Mouse (Mus musculus) lung, embryonic 14.5 days (tissue): ENCODE measurements at regions not wholly inside any gene's neighbourhood (a gene's known extent, or its start where the extent isn't known, plus 50 kb on each side); places are given as distances from the start of the nearest gene placed in this dataset.

Source experiments
- ATAC-seq: fragments of 200-750 bp; cut with Nextera tagmentation; 2 replicates; pipeline ENCODE4 v1.8.0; 2017; ENCODE audit warnings: mild to moderate bottlenecking, moderate TSS enrichment, moderate library complexity; ENCODE audit not compliant: insufficient read depth
- DNase-seq: peaks from one replicate; pipeline ENCODE4 v3.0.0-alpha.2; 2015
- H3K27ac ChIP-seq: fragments of 300-500 bp; sonication (generic); 2 replicates; pipeline ENCODE4 v1.5.1; 2014; ENCODE audit warnings: low read depth, mild to moderate bottlenecking, moderate library complexity
- H3K27me3 ChIP-seq: fragments of 300-500 bp; sonication (generic); 2 replicates; pipeline ENCODE4 v1.6.1; 2014; ENCODE audit warnings: low read length, control low read depth; ENCODE audit not compliant: insufficient read depth
- H3K36me3 ChIP-seq: fragments of 300-500 bp; sonication (generic); 2 replicates; pipeline ENCODE4 v1.6.1; 2014; ENCODE audit warnings: control low read depth; ENCODE audit not compliant: insufficient read depth
- H3K4me1 ChIP-seq: fragments of 300-500 bp; sonication (generic); 2 replicates; pipeline ENCODE4 v1.6.1; 2014; ENCODE audit warnings: antibody characterized with exemption, control low read depth; ENCODE audit not compliant: insufficient read depth
- H3K4me2 ChIP-seq: fragments of 300-500 bp; sonication (generic); 2 replicates; pipeline ENCODE4 v1.6.1; 2014; ENCODE audit warnings: mild to moderate bottlenecking
- H3K4me3 ChIP-seq: fragments of 300-500 bp; sonication (generic); 2 replicates; pipeline ENCODE4 v1.5.1; 2014; ENCODE audit warnings: low read depth, low read length
- H3K9ac ChIP-seq: fragments of 300-500 bp; sonication (generic); 2 replicates; pipeline ENCODE4 v1.6.1; 2014
- H3K9me3 ChIP-seq: fragments of 300-500 bp; sonication (generic); 2 replicates; pipeline ENCODE4 v1.6.1; 2016; ENCODE audit warnings: low read depth, low read length, control low read depth
- CTCF ChIP-seq: IDR thresholded peaks from 2 replicates; pipeline ENCODE4 v1.5.1; 2016; ENCODE audit warnings: antibody characterized with exemption, low read depth
- whole genome bisulfite sequencing: fragments of 180-500 bp; shearing (Covaris S2); extraction: QIAGEN DNeasy Blood & Tissue Kit; methylation state at CpG from one replicate; pipeline ENCODE4 v1.1.7; 2014; 5-methylcytosine and 5-hydroxymethylcytosine counted together

- DNase-seq (no peak), ATAC-seq (no peak)
- H3K9me3 ChIP-seq: no peaks in the 10 kb centered on the region
- H3K27me3 ChIP-seq: no peaks in the 10 kb centered on the region
- no peak overlapping the region for H3K4me2 ChIP-seq
- H3K9ac ChIP-seq: no peak overlapping the region
- no peak overlapping the region for H3K4me3 ChIP-seq
- no peak for TF ChIP-seq CTCF
- H3K27ac ChIP-seq: no peak overlapping the region
- H3K4me1 ChIP-seq: no peaks in the 10 kb centered on the region
- WGBS: 68% methylated on average over 4 of the region's 4 CpGs
- no peaks in the 10 kb centered on the region for H3K36me3 ChIP-seq
Observed at GRCm38 (mm10) chr9:122639239-122639638, 107.9 kb upstream of the Topaz1 start.

- Histone ChIP-seq H3K27me3 (no peaks in the 10 kb centered on the region), H3K27ac (no peak overlapping the region), H3K4me2 (no peak overlapping the region), H3K4me3 (no peak overlapping the region), H3K36me3 (no peaks in the 10 kb centered on the region), H3K9me3 (no peaks in the 10 kb centered on the region), H3K9ac (no peak overlapping the region), H3K4me1 (no peaks in the 10 kb centered on the region)
- WGBS: 42% methylated on average over 7 of the region's 7 CpGs
- ATAC-seq: no peak
- TF ChIP-seq CTCF: no peak
- DNase-seq: no peak
Observed at GRCm38 (mm10) chr9:122642913-122643312, 104.2 kb upstream of the Topaz1 start.

GRCm38 (mm10) chr9:122645569-122645968, 101.6 kb upstream of the Topaz1 start:
- DNase-seq: no peak
- no peak for TF ChIP-seq CTCF
- H3K9me3 ChIP-seq: no peaks in the 10 kb centered on the region
- no peaks in the 10 kb centered on the region for H3K4me1 ChIP-seq
- H3K4me3 ChIP-seq: no peak overlapping the region
- H3K27me3 ChIP-seq: no peaks in the 10 kb centered on the region
- no peaks in the 10 kb centered on the region for H3K36me3 ChIP-seq
- WGBS: 75% methylated on average over 5 of the region's 5 CpGs
- H3K4me2 ChIP-seq: no peak overlapping the region
- H3K9ac ChIP-seq: no peak overlapping the region
- no peak for ATAC-seq
- no peak overlapping the region for H3K27ac ChIP-seq

DNA sequence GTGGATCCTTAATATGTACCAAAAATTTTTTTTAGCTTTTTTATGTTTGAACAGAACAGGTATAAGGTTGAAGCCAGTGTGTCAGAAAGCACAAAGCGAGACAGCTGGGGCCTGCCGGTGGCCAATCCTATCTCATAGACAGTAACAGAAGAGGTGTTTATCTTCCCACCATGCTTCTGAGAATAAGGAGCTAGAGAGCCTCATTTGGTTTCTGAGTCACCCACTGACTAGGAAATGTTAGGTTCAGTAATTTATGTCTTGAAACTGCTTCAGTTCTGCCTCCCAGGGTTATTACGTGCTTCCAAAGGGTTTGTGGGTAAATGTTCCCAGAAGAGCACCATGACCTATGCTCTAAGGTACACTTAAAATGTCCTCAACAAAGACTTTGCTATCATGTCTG, 96.3 kb upstream of the Topaz1 start:
- Histone ChIP-seq H3K4me1 (no peaks in the 10 kb centered on the region), H3K4me2 (no peak overlapping the region), H3K9me3 (no peaks in the 10 kb centered on the region), H3K27me3 (no peaks in the 10 kb centered on the region), H3K4me3 (no peak overlapping the region), H3K36me3 (no peaks in the 10 kb centered on the region), H3K9ac (no peak overlapping the region), H3K27ac (no peak overlapping the region)
- ATAC-seq: no peak
- no peak for TF ChIP-seq CTCF
- 73% methylated on average over 3 of the region's 3 CpGs for WGBS
- DNase-seq: no peak

- H3K4me1 ChIP-seq: no peaks in the 10 kb centered on the region
- 49% methylated on average over 17 of the region's 17 CpGs for WGBS
- ATAC-seq (peak; percentile 54; the same call in 1 of the 2 replicates), DNase-seq (peak; percentile 37)
- H3K4me2 ChIP-seq: no peak overlapping the region
- H3K4me3 ChIP-seq: no peak overlapping the region
- H3K36me3 ChIP-seq: no peaks in the 10 kb centered on the region
- no peak for TF ChIP-seq CTCF
- no peaks in the 10 kb centered on the region for H3K27me3 ChIP-seq
- H3K27ac ChIP-seq: no peak overlapping the region
- no peak overlapping the region for H3K9ac ChIP-seq
- H3K9me3 ChIP-seq: no peaks in the 10 kb centered on the region
Observed at GRCm38 (mm10) chr9:122655583-122655982, 91.6 kb upstream of the Topaz1 start.

DNA sequence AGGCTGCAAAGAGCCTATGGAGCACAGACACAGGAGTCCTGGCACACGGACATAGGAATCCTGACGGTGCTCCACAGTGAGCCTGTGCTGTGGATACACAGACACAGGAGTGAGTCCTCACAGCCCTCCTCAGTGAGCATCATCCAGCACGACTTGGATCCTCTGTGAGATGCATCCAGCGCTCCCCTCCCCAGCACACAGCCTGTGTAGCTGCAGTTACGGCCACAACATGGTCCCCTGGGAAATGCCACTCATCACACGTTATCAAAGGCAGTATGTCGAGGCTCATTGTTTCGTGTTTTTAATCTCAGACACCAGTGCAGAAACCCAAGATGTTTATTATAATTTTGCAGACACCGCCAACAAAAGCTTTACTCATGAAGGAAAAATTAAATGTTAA, 87.1 kb upstream of the Topaz1 start:
- no peak for TF ChIP-seq CTCF
- Histone ChIP-seq H3K36me3 (no peaks in the 10 kb centered on the region), H3K4me2 (no peak overlapping the region), H3K9ac (no peak overlapping the region), H3K4me3 (no peak overlapping the region), H3K9me3 (no peaks in the 10 kb centered on the region), H3K27ac (no peak overlapping the region), H3K4me1 (no peaks in the 10 kb centered on the region), H3K27me3 (no peaks in the 10 kb centered on the region)
- ATAC-seq (no peak; the same call in 1 of the 2 replicates), DNase-seq (no peak)
- WGBS: 50% methylated on average over 9 of the region's 9 CpGs

GRCm38 (mm10) chr9:122666978-122667645, 80.0 kb upstream of the Topaz1 start:
- 30% methylated on average over 3 of the region's 5 CpGs for WGBS
- H3K4me1 ChIP-seq: no peaks in the 10 kb centered on the region
- TF ChIP-seq CTCF: no peak
- no peak overlapping the region for H3K9ac ChIP-seq
- H3K27ac ChIP-seq: no peak overlapping the region
- no peaks in the 10 kb centered on the region for H3K27me3 ChIP-seq
- H3K4me2 ChIP-seq: no peak overlapping the region
- H3K4me3 ChIP-seq: no peak overlapping the region
- DNase-seq (no peak), ATAC-seq (no peak)
- no peaks in the 10 kb centered on the region for H3K9me3 ChIP-seq
- no peaks in the 10 kb centered on the region for H3K36me3 ChIP-seq

DNA sequence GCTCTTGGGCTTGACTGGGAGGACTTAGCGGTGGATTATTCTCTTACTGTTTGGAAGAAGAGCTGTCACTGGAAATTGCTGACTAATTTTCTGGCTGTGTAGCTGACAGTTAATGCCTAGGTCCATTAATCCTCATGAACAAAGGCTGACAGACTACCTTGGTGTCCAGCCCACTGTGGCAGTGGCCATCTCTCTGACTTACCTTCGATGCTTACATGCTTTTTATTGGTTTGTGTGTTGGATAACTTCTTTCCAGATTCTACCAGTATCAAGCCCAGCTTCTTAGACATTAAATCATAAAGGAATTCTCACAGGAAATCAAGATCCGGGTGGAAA, 79.5 kb upstream of the Topaz1 start:
- TF ChIP-seq CTCF: no peak
- Histone ChIP-seq H3K36me3 (no peaks in the 10 kb centered on the region), H3K4me1 (no peaks in the 10 kb centered on the region), H3K27me3 (no peaks in the 10 kb centered on the region), H3K9me3 (no peaks in the 10 kb centered on the region), H3K4me2 (no peak overlapping the region), H3K27ac (no peak overlapping the region), H3K4me3 (no peak overlapping the region), H3K9ac (no peak overlapping the region)
- no peak for ATAC-seq
- DNase-seq: no peak
- WGBS: 50% methylated on average over 3 of the region's 3 CpGs
